Mouse (Mus musculus) lung, postnatal 10 days (tissue): Measurements from ENCODE around the gene Zdhhc21.
A peak's percentile ranks its signal among the peaks of the same experiment; 100 is the strongest.

Experiments used
- DNase-seq: peaks from one replicate; pipeline ENCODE4 v3.0.0; 2021

Gene Zdhhc21

DNA sequence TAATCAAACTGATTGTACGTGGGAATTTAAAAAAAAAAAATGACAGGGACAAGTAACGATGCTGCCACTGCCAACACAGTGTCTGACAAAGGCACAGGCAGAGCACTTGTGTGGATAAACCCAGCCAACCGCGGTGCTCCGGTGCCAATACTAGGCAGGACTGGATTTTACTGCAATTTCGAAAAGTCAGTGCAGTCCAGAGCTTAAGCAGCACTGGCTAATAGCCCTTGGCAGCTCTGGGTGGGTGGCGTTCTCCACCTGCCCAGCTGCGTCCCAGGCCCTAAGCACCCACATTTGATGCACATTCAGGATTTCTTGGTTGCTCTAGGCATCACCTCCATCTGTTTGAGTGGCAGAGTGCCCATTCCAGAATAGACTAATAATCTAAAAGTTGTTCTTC is 3.6 kb upstream of the Zdhhc21 start:
- no peak for DNase-seq

GRCm38 (mm10) chr4:82861451-82861850 is 1.7 kb upstream of the Zdhhc21 start:
- no peak for DNase-seq

GRCm38 (mm10) chr4:82860566-82860965 is 808 bp upstream of the Zdhhc21 start:
- no peak for DNase-seq

- no peak for DNase-seq
Measured at GRCm38 (mm10) chr4:82858431-82859010, 1.2 kb downstream of the Zdhhc21 start.

DNA sequence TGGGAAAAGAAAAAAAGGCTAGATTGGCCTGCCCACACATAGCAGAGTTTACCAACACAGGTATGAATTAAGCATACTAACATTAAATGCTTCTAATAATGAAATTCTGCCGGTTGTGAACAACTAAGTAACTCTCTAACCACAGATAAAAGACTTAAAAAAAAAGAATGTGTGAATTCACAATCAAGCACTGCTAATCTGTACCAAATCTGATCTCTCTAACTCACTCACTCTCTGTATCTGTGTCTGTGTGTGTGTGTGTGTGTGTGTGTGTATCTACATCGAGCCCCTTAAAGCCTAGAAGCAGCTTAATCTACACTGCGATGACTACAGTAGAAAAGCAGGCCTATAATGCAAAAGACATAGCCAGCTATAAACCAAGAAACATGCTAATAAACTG is 2.8 kb downstream of the Zdhhc21 start:
- no peak for DNase-seq

DNA sequence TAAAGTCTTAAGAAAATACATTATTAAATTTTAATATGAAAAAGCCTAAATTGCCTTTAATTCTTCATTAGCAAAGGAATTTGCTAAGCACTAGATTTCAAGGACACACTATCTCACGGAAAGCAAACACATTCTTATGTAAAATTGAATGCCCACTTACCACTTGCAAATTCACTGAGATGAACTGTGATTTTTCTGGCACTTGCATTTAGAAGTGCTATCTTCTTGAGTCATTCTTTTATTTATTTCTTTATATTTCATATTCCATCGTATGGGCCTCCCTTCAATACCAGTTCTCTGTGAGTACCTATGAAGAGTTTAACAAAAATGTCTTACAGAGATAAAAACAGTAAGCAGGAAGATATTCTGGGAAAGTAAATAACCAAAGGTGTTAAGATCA is 5.9 kb downstream of the Zdhhc21 start:
- no peak for DNase-seq

- DNase-seq: no peak
Measured at GRCm38 (mm10) chr4:82848552-82849234, 11.1 kb downstream of the Zdhhc21 start.

GRCm38 (mm10) chr4:82837526-82838240 is 22.1 kb downstream of the Zdhhc21 start:
- DNase-seq: no peak

DNA sequence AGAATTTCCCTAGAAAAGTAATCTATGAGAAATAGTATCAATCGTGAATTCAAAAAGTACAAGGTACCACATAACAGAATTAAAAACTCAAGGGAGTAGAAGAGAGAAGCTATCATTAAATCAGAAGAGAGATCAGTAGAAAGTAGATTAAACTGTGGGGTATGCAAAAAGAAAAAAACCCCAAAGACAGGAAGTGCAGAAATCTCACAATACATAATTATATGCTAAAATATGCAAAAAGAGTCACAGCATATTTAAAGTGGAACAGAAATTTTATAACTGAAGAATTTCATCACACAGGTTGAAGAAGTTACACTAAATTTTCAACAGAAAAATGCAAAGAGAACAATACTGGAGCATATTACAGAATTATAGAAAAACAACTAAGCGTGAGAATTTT is 28.6 kb downstream of the Zdhhc21 start:
- DNase-seq: no peak

GRCm38 (mm10) chr4:82829429-82829828 is 30.3 kb downstream of the Zdhhc21 start:
- peak; percentile 7 for DNase-seq

DNA sequence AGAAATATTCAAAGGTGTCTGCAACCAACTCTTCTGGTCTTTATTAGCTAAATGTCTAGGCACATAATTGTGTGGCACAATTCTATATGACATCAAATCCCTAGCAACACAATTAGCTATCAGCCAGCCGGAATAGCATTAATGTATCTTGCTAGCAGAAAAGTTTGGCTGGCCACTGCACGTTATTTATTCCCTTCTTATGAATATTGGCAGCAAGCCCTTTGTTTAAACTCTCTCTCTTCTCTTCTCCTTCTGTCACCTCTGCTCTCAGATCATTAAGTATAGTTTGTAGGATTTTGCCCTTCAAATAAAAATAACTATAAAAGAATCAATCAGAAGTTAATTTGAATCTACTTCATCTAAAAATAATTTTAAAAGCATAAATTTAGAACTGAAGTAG is 32.8 kb downstream of the Zdhhc21 start:
- DNase-seq: no peak

- DNase-seq: no peak
Measured at GRCm38 (mm10) chr4:82817833-82818232, 41.9 kb downstream of the Zdhhc21 start.

GRCm38 (mm10) chr4:82816351-82816750 is 43.4 kb downstream of the Zdhhc21 start:
- no peak for DNase-seq

DNA sequence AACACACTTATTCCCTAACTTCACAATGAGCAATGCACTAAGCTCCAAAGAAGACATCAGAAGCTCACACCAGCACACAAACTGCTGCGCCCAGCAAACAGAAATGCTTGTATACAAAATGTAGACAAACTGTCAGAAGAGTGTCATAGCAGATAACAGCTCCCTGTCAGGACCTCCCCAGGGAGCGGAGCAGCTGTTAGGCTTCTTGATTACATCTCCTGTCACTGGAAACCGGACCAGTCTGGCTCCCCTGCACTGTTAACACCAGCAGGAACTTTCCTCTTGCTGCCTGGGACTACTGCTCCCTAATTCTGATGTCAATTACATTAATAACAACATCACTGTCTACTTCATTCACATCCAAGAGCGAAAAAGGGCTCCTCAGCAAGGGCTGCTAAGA is 44.5 kb downstream of the Zdhhc21 start:
- DNase-seq: peak; percentile 44

GRCm38 (mm10) chr4:82813356-82813755 is 46.4 kb downstream of the Zdhhc21 start:
- no peak for DNase-seq

- no peak for DNase-seq
Measured at GRCm38 (mm10) chr4:82807811-82808210, 51.9 kb downstream of the Zdhhc21 start.

GRCm38 (mm10) chr4:82806176-82806757 is 53.5 kb downstream of the Zdhhc21 start:
- DNase-seq: no peak

DNA sequence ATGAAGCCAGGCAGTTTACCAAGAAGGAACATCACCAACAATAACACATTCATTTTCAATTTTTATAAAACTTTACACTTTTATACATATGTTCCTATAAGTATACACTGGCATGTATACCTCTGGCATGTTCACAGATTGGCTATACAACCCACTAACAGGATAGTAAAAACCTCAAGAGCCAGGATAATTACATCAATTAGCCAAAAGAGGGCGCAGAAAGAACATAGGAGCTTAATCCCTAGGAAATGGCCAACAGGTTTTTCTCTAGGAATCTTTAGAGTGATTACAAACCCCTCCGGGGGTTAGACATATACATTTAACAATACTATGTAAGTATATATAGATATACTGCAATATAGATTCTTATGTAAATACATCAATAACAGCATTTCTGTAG is 55.7 kb downstream of the Zdhhc21 start:
- DNase-seq: peak; percentile 19

DNA sequence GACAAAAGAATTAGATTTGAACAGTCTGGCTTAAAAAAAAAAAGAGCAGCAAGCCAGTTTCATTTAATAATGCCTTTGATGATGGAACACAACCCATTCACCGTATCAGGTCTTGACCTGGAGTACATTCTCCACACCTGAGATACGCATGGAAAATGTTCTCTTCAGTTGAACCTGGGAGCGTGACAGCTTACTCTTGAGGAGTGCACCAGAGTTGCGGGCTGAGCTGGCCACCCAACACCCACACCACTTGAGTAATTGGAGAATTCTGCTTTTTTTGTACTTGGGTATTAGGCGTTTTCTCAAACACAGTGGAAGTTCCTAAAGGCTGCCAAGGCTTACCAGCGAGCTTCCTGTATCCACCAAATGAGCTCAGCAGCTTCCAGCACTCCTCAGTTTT is 66.2 kb downstream of the Zdhhc21 start:
- no peak for DNase-seq

GRCm38 (mm10) chr4:82792906-82793580 is 66.7 kb downstream of the Zdhhc21 start:
- DNase-seq: peak; percentile 20

DNA sequence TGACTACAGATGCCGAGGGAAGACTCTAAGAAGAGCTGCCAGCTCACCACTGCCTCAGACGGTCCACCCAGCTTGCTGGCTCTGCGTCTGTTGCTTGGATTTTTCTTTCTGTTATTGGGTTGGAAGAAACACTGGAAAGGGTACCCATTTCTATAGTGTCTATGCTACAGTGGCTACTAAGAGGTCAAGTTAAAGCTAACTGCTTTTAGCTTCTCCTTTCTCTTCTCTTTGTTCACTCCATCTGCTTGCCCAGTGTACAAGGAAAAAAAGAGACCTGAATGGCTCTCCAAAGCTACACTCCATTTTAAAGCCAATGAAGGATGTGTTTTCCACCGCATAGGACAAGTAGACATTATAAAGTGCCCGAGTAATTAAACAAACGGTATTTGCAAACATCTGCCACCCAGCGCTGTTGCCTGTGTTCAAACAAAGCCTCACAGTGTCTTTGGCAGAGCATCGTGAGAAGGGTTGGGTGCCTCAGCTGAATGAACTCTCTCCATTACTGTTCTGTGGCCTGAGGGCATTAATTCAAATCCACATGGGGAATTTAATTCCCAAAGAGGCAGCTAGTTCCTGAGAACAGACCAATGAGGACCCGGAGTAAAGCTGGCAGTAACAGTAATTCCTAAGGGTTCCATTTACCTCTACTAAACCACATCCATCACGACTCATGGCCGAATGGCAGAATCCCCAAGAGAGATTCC is 94.1 kb downstream of the Zdhhc21 start:
- no peak for DNase-seq

DNA sequence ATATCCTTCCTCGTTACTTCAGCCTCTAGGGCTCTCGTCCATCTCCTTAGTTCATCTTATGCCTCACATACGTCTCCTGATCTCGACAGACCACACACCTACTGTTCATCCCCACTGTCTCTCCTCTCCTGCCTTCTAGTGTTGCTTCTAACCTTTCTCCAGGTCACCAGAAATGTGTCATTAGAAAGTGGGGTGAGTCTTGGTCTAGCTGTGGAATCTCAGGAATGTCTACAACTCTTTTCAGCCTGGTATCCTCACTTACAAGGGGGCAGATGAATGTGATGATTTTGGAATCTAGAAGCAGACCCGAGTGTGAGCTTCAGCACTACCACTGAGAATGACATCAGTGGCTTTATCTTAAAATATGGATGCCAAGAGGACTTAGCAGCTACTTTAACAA is 96.2 kb downstream of the Zdhhc21 start:
- DNase-seq: no peak
